8 mouse cellular contexts compared by ENCODE assay signal in genomic region chr2:93462760-93463159, GRCm38 (mm10). TPM values are rescaled to one million over a fixed set of nuclear protein-coding genes. Genes with fewer than 3 reads are reported as not detected.
A peak's percentile ranks its signal among the peaks of the same experiment; 100 is the strongest.
DNase-seq lines count a peak whose midpoint lies in the region; ATAC-seq and TF ChIP-seq lines count a peak whose summit lies in the region.

TSS of gene Cd82 (minus strand) at chr2:93463140.

- WGBS in forebrain, embryonic 11.5 days, result under 1% methylated on average over 20 of the region's 20 CpGs

- no peaks in the 10 kb centered on the region for H3K9me3 ChIP-seq in ES-Bruce4 (replicated peaks; ENCODE audit: control insufficient read depth, insufficient read depth, low read length, poor library complexity, severe bottlenecking)
- no peaks in the 10 kb centered on the region for H3K9me3 ChIP-seq in forebrain, embryonic 11.5 days (ENCODE audit: control insufficient read depth, low read length)

- TF ChIP-seq POLR2A in ES-Bruce4 (IDR thresholded peaks at IDR 0.05; ENCODE audit: insufficient read depth, low read length), result no peak

- H3K4me1 ChIP-seq in ES-Bruce4 (ENCODE audit: control insufficient read depth, insufficient read depth, low read length), result no peaks in the 10 kb centered on the region
- peaks cover 5% of the 10 kb centered on the region; the same call in 1 of the 2 replicates for H3K4me1 ChIP-seq in forebrain, embryonic 11.5 days (replicated peaks; ENCODE audit: control insufficient read depth, insufficient read depth, low read length)

- peak within 1 kb of the TSS; percentile 17; the same call in 1 of the 2 replicates for H3K9ac ChIP-seq in ES-Bruce4 (ENCODE audit: low read depth, poor library complexity, severe bottlenecking)
- peak within 1 kb of the TSS; percentile 46 for H3K9ac ChIP-seq in forebrain, embryonic 11.5 days (ENCODE audit: low read length)

- H3K27me3 ChIP-seq in ES-Bruce4 (ENCODE audit: control insufficient read depth, insufficient read depth, low read length, poor library complexity, severe bottlenecking), result no peaks in the 10 kb centered on the region
- peaks cover 9% of the 10 kb centered on the region for H3K27me3 ChIP-seq in forebrain, embryonic 11.5 days (ENCODE audit: control insufficient read depth, insufficient read depth, low read length)

- no peak within 1 kb of the TSS for H3K27ac ChIP-seq in ES-Bruce4 (ENCODE audit: insufficient read depth, low read length)
- H3K27ac ChIP-seq in forebrain, embryonic 11.5 days (ENCODE audit: low read depth, low read length), result no peak within 1 kb of the TSS

- peak; percentile 85 for ATAC-seq in forebrain, embryonic 11.5 days (replicated peaks; ENCODE audit: low FRiP score)

- no peaks in the 10 kb centered on the region for H3K36me3 ChIP-seq in ES-Bruce4 (ENCODE audit: control insufficient read depth, insufficient read depth, low read length, poor library complexity, severe bottlenecking)
- H3K36me3 ChIP-seq in forebrain, embryonic 11.5 days (ENCODE audit: control insufficient read depth, insufficient read depth, low read length), result no peaks in the 10 kb centered on the region

- TF ChIP-seq CTCF in ES-Bruce4 (IDR thresholded peaks at IDR 0.05; ENCODE audit: low read depth, low read length), result no peak

- H3K4me2 ChIP-seq in forebrain, embryonic 11.5 days (ENCODE audit: low read depth, low read length, severe bottlenecking), result peak within 1 kb of the TSS; percentile 86

- no peak for TF ChIP-seq EP300 in ES-Bruce4 (IDR thresholded peaks at IDR 0.05; ENCODE audit: insufficient read depth, low read depth, low read length)

- peak; percentile 68 to 76 for DNase-seq in adrenal gland, adult 18-20 months (ENCODE audit: low spot score in 2 of 2)
- DNase-seq in forebrain, embryonic 11.5 days (ENCODE audit: low spot score), result peak; percentile 84
- peak; percentile 63 to 72 for DNase-seq in heart, postnatal 14 days
- no peak for DNase-seq in layer of hippocampus, adult 8-10 months (ENCODE audit: low spot score in 2 of 2)
- DNase-seq in lung, postnatal 14 days, result peak; percentile 74
- peak; percentile 91 for DNase-seq in retina, postnatal 1 day
- no peak for DNase-seq in B cell, adult 2 months

- H3K4me3 ChIP-seq in ES-Bruce4 (ENCODE audit: low read depth, low read length), result peak within 1 kb of the TSS; percentile 62
- H3K4me3 ChIP-seq in forebrain, embryonic 11.5 days (ENCODE audit: low read depth, low read length), result peak within 1 kb of the TSS; percentile 41

- intact Hi-C loops in heart, postnatal 14 days (cut with DNase I), result no loop called here

RNA-seq across cellular contexts. Expression of gene Cd82, which starts in this region (rescaled TPM):
- polyA plus RNA-seq in ES-Bruce4 (2011; ENCODE audit: insufficient read depth, insufficient read length, low read depth, missing spikeins), result 4.2 and 4.9 TPM in 2 replicates
- total RNA-seq in adrenal gland, adult 18-20 months (2021), result 10 to 100 TPM; 55.7 to 67.5 TPM
- 4.5 and 5.2 TPM in 2 replicates for polyA plus RNA-seq in forebrain, embryonic 11.5 days (2014; fragmentation: Nextera tagmentation; extraction: Ambion mirVana)
- total RNA-seq in heart, postnatal 14 days (2021), result 10 to 100 TPM; 10.6 to 12.1 TPM
- total RNA-seq in layer of hippocampus, adult 8-10 months (2022), result 10 to 100 TPM; 21.7 to 42.4 (median 29.3) TPM

Comparison
In these comparisons a context has a peak if more than half of its experiments do, and no peak if none do; other contexts are left out.
1. DNase-seq: peak in adrenal gland, adult 18-20 months (2 of 2), forebrain, embryonic 11.5 days (single experiment), heart, postnatal 14 days (2 of 2), lung, postnatal 14 days (single experiment) and retina, postnatal 1 day (single experiment); none in layer of hippocampus, adult 8-10 months (0 of 2) and B cell, adult 2 months (0 of 2).